Mouse (Mus musculus) layer of hippocampus, postnatal 10 days (tissue): Measurements from ENCODE around the gene Tanc2. TPM values are rescaled to one million over a fixed set of nuclear protein-coding genes. Genes with fewer than 3 reads are reported as not detected.

Experiments used
- DNase-seq, 2 experiments: peaks; one replicate each; pipeline ENCODE4 v3.0.0; 2021; ENCODE audit warnings: low spot score in 2 of 2
- total RNA-seq, 2 experiments: library from RNA; stranded (reverse); gene quantifications; 2 replicates each; pipeline ENCODE4 v1.2.3; 2021

The Tanc2 gene
- total RNA-seq, 2 experiments from 2014 or later = 197 to 221 TPM

GRCm38 (mm10) chr11:105643995-105644394 lies 54.2 kb downstream of the Tanc2 start:
- no peak for DNase-seq

- no peak for DNase-seq
Measured at GRCm38 (mm10) chr11:105648026-105648425, 58.2 kb downstream of the Tanc2 start.

DNA sequence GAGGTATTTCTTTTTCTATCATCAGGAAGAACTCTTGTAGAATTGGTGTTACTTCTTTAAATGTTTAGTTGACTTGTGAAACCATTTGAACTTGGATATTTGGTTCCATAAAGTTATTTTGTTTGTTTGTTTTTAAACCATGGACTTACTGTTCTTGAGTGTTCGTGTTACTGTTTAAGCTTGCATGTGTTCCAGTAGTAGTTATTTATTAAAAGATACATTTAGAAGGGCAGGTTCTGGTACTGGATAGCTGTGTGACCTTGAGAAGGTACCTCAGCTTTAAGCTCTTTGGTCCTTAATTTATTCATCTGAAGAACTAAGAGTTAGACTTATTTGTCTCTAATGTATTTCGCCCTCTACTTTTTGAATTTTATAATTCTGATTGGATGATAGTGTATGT lies 64.8 kb downstream of the Tanc2 start:
- DNase-seq = no peak

- no peak for DNase-seq
Measured at GRCm38 (mm10) chr11:105655335-105655734, 65.5 kb downstream of the Tanc2 start.

DNA sequence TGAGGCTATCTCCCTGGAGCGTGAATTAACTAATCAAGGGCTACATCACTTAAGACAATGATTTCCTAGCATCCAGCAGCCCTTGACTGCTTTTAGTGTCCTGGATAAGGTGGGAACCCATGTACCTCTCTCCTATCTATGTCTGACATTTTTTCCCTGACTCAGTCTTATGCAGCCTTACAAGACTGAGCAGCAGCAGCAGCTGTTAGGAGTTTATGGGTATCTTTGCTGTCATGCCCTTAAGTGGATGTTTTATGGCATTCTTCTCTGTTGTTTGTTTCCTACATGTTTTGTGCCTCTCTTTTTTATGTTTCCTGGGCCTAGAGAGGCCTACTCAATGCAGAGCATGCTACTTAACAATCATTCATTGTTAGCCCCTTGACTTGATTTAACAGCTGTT lies 78.1 kb downstream of the Tanc2 start:
- no peak for DNase-seq

DNA sequence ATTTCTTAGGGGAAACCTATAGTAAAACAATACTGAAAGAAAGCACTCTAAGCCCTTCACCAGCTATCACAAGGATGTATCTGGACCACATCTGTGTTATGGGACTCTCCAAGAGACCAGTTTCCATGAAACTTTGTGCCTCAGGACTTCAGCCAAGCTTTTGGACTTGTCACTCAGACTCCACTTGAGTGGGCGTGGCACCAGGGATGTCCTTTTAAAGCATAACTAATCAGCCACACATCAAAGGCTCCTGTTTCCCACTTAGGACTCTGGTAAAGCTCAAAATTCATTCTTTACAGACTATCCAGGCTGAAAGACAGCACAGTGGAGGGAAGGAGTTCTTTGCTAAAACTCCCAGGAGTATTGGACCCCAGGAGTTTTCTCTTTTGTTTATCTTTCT lies 89.2 kb downstream of the Tanc2 start:
- no peak for DNase-seq

DNA sequence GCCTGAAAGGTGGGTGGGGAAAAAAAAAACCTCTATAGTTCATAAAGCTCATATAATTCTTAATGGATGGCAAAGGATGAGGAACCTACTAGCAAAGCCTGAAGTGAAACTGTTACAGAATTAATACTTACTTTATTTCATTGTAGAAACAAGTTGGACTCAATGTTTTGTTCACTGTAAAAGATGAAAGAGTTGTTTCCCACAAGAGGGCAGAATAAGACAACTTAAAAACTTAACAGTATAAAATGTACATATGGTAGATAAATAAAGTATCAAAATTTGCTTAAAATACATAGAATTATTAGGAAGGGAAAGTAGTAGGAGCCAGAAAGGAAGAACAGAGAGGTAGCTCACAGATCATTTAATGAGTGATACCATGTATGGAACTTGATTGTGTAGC lies 95.0 kb downstream of the Tanc2 start:
- no peak for DNase-seq

DNA sequence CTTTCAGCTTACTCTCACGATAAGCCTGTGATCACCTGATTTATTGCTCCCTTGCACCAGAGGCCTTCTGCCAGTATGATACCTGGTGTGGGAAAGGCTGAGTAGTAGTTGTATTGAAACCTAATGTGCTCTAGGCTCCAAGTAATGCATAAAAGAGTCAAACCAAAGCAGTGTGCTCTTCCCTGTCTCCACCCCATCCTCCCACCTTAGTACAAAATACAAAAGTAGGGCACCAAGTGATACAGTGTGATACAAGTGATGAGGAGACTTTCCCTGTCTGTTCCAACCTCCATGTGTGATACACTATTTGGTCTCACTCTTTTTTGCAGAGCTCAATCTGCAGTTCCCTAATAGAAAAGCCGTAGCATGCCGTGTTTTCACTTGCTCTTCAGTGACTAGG lies 110.7 kb downstream of the Tanc2 start:
- DNase-seq = no peak

DNA sequence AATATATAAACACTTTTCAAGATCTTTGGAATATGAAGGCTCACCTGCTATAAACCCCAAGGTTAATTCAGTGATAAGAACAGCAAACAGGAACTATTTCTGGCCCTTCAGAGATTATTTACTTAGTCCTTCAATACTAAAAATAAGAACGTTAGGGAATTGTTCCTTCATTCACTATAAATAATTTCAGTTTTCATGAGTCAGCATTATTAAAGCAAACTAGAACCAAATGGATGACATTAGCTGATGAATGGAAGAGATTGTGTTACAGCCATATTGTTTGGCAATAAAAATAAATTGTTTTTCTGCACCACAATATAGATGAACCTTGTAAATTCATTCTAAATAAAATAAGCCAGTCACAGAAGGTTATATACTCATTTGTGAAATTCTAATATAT lies 129.9 kb downstream of the Tanc2 start:
- DNase-seq = no peak

DNA sequence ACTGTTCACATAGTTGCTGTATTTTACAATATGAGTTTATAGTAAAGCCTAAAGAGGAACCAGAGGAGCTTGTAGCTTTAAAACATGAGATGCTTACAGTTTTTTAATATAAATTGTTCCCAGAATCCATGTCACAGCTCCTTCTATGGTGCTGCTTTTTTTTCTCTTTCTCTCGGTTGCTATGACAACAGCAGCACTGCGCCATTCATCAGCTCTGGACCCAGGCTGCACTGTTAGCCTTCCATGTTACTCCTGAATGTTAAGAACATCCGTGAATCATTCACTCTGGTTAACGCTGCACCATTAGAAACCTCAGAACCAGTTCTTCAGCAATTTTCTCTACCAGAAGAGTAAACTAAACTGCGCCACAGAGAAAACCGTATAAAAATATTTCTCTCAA lies 141.8 kb downstream of the Tanc2 start:
- peak; percentile 12 to 27 for DNase-seq

DNA sequence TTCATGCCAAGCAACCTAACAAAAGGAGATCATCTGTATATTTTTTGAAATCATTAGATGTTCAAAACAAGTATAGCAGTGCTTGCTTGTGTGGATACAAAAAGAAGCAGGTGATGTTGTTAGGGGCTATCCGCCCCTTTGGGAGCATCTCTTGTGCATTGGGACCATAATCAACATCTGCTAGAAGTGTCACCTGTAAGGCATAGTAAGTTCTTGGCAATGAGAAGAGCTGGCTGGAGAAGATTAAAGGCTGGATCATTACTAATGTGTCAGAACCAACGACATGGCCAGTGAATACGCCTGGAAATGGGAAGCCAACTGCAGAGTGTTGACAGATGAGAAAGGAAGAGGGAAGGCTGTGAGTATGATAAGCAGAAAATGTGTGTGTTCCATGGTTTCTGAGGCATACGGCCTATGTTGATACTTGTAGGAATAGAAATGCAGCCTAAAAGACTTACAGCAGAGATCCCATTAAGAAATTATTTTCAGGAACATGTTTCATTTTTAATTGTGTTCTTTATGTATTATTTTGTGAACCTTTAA lies 142.3 kb downstream of the Tanc2 start:
- peak in 1 of 2 experiments; percentile 9 for DNase-seq

GRCm38 (mm10) chr11:105743171-105743570 lies 153.4 kb downstream of the Tanc2 start:
- DNase-seq = no peak

DNA sequence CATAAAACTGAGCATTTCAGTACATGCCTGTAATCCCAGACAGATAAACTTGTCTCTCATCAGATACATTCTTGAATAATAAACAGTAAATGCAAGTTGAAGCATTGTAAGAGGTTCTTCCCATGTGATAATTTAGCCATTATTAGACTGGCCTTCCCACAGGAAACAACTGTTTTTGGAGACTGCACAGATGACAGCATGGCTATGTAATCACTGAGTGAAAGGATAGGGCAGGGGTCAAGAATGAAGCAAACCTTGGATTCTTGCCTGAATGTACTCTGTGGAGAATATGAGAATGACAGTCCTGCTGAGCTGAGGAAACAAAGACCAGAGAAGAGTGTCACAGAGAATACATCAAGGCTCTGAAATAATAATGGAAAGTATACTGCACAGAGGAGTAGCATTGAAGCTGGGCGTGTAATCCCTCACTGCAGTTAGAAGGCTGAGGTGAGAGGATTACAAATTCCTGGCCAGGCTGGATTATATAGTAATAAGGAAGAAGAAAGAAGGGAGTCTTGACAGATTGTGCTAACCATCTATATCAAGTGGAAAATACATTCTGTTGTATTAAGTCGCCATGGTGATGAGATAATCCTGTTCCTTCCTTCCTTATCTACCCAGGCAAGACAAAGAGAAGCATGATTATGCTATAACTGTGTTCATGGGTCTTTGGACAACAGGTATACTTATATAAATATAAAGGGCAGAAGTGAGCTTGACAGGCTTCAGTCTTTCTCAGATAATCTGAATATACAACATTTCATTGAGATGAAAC lies 159.7 kb downstream of the Tanc2 start:
- DNase-seq = no peak

DNA sequence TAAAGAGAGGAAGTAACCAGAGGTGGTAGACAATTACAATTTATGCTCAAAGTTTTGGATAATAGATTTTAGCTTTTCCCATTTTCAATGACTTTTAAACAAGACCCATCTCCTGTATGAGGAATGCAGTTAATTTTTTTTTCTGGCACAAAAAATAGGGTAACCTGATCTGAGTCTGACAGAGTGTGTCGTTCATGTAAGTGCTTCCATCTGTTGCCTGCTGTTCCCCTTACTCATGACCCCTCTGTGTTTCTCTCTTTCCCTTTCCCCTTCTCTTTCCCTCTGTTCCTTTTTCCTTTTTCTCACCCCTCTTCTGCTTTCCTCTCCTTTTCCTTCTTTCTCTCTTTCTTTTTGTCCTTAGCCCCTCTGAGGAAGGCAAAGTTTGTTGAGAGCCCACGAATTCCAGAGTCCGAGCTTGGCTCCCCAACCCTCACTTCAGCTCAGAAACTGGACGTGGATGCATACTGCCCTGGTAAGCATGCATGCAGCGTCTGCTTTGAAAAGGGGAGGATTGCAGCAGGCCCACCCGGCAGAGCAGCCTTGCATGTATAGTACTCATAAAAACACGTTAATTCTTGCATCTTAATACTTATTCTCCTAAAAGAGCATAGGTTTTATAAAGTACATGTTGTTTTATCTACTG lies 168.9 kb downstream of the Tanc2 start:
- DNase-seq = no peak

DNA sequence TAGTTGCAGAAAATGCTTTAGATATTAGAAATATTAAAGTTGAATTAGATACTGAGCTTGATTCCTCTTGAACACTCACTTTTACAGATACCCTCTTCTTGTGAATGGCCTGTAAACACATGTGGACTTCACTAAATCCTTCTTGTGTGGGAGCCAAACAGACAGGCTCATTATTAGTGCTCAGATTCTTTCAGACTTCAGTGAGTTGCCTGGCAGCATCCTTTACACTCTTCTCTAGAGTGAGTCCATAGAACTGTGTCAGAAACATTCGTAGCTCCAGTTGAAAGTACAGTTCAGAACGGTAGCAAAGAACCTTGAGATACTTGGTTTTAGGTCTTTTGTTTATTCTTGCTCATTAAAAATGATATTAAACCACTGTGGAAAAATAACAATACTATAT lies 169.6 kb downstream of the Tanc2 start:
- no peak for DNase-seq

GRCm38 (mm10) chr11:105760346-105760745 lies 170.6 kb downstream of the Tanc2 start:
- DNase-seq = no peak

- DNase-seq = no peak
Measured at GRCm38 (mm10) chr11:105777802-105778201, 188.0 kb downstream of the Tanc2 start.

GRCm38 (mm10) chr11:105792501-105792900 lies 202.7 kb downstream of the Tanc2 start:
- no peak for DNase-seq

GRCm38 (mm10) chr11:105803686-105804085 lies 213.9 kb downstream of the Tanc2 start:
- no peak for DNase-seq

- no peak for DNase-seq
Measured at GRCm38 (mm10) chr11:105804776-105805175, 215.0 kb downstream of the Tanc2 start.

GRCm38 (mm10) chr11:105807103-105807502 lies 217.3 kb downstream of the Tanc2 start:
- DNase-seq = no peak

GRCm38 (mm10) chr11:105823246-105823645 lies 233.5 kb downstream of the Tanc2 start:
- DNase-seq = no peak

GRCm38 (mm10) chr11:105823759-105824158 lies 234.0 kb downstream of the Tanc2 start:
- DNase-seq = no peak
